Mouse (Mus musculus) stomach, embryonic 14.5 days (tissue): ENCODE measurements at regions not wholly inside any gene's neighbourhood (a gene's known extent, or its start where the extent isn't known, plus 50 kb on each side); places are given as distances from the start of the nearest gene placed in this dataset.

Source experiments
- ATAC-seq: fragments of 200-750 bp; cut with Nextera tagmentation; 2 replicates; pipeline ENCODE4 v1.8.0; 2017; ENCODE audit warnings: low read depth, moderate TSS enrichment; ENCODE audit not compliant: insufficient number of reproducible peaks, insufficient read depth, low FRiP score
- H3K27ac ChIP-seq: fragments of 300-500 bp; sonication (generic); 2 replicates; pipeline ENCODE4 v1.5.1; 2014; ENCODE audit warnings: mild to moderate bottlenecking, low read length, moderate library complexity, mixed read lengths
- H3K27me3 ChIP-seq: fragments of 300-500 bp; sonication (generic); 2 replicates; pipeline ENCODE4 v1.6.1; 2014; ENCODE audit warnings: low read length, control low read depth, mixed read lengths; ENCODE audit not compliant: control insufficient read depth, insufficient read depth
- H3K36me3 ChIP-seq: fragments of 300-500 bp; sonication (generic); 2 replicates; pipeline ENCODE4 v1.6.1; 2014; ENCODE audit warnings: mild to moderate bottlenecking, control low read depth, low read length, moderate library complexity, mixed read lengths; ENCODE audit not compliant: control insufficient read depth, insufficient read depth
- H3K4me1 ChIP-seq: fragments of 300-500 bp; sonication (generic); 2 replicates; pipeline ENCODE4 v1.6.1; 2014; ENCODE audit warnings: low read length, control low read depth, mixed read lengths; ENCODE audit not compliant: control insufficient read depth, insufficient read depth
- H3K4me2 ChIP-seq: fragments of 300-500 bp; sonication (generic); replicated peaks from 2 replicates; pipeline ENCODE4 v1.6.1; 2014; ENCODE audit warnings: low read depth, low read length, control low read depth
- H3K4me3 ChIP-seq: fragments of 300-500 bp; sonication (generic); 2 replicates; pipeline ENCODE4 v1.5.1; 2014; ENCODE audit warnings: low read depth, low read length, control low read depth
- H3K9ac ChIP-seq: fragments of 300-500 bp; sonication (generic); replicated peaks from 2 replicates; pipeline ENCODE4 v1.6.1; 2014; ENCODE audit warnings: low read depth, mild to moderate bottlenecking, control low read depth, low read length, moderate library complexity, mixed read lengths
- H3K9me3 ChIP-seq: fragments of 300-500 bp; sonication (generic); 2 replicates; pipeline ENCODE4 v1.6.1; 2016; ENCODE audit warnings: low read depth, low read length, control low read depth; ENCODE audit not compliant: control insufficient read depth
- WGBS: fragments of 180-500 bp; shearing (Covaris S2); extraction: QIAGEN DNeasy Blood & Tissue Kit; methylation state at CpG from one replicate; pipeline ENCODE4 v1.1.7; 2014; 5-methylcytosine and 5-hydroxymethylcytosine counted together

DNA sequence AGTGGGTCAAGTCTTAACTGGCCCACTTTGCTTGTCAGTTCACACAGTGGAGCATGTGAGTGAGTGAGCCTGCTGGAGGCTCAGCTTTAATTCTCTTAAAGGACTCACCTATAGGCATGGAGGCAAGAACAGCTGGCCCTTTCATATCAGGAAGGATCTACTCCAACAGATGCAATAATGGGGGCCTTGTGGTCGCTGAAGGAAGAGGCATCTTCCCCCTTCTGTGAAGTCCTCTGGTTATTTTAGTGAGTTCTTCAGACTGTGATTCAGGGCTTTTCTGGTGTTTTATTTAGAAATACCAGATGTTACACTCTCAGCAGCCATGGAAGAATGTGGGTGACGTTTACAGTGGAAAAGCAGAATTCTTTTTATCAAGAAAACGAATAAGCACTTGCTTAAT, 516.9 kb downstream of the Col12a1 start:
- 43% methylated on average over 3 of the region's 3 CpGs for WGBS
- no peaks in the 10 kb centered on the region for H3K9me3 ChIP-seq
- no peak overlapping the region for H3K4me2 ChIP-seq
- no peaks in the 10 kb centered on the region for H3K4me1 ChIP-seq
- H3K36me3 ChIP-seq = no peaks in the 10 kb centered on the region
- no peak overlapping the region for H3K27ac ChIP-seq
- no peak for ATAC-seq
- no peaks in the 10 kb centered on the region for H3K27me3 ChIP-seq
- H3K9ac ChIP-seq = no peak overlapping the region
- H3K4me3 ChIP-seq = no peak overlapping the region

DNA sequence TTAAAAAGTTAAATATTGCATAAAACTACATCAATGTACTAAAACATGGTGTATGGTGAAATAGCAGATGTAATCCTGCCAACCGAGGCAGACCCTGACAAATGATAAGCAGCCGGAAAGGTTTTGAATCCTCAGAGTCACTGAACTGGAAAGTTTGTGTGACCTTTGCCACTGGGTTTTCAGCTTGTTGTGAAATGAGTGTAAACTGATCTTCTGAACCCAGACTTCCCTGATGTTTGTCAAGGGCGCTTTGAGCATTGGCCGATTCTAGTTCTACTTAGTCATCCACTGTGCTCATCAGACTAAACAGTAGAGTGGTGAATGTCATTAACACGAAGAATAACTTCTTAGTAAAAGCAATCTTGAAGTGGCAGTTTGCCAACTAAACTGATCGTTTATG, 505.3 kb downstream of the Col12a1 start:
- peak; percentile 14; the same call in 1 of the 2 replicates for ATAC-seq
- Histone ChIP-seq H3K9me3 (no peaks in the 10 kb centered on the region; the same call in 1 of the 2 replicates), H3K27ac (no peak overlapping the region), H3K27me3 (no peaks in the 10 kb centered on the region), H3K36me3 (no peaks in the 10 kb centered on the region), H3K4me3 (no peak overlapping the region), H3K4me1 (no peaks in the 10 kb centered on the region), H3K4me2 (no peak overlapping the region), H3K9ac (no peak overlapping the region)
- WGBS = 30% methylated on average over 6 of the region's 6 CpGs

DNA sequence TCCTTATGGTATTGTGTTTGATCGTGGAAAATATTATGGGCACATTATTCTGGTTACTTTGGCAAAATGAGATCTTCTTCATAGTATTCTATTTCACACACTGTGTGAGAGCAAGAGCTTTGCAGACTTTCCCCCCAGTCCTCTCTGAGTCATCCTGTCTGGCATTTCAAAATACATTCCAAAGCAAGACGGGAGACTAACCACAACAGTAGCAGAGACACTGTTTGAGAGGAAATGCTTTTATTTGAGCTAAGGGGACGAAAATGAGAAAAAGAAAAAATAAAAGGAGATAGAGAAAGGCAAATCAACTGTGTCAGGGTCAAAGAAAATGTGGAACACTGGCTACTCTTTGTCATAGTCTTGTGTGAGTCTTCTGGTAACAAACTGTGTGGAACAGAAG, 502.6 kb downstream of the Col12a1 start:
- H3K9me3 ChIP-seq = no peaks in the 10 kb centered on the region; the same call in 1 of the 2 replicates
- no peaks in the 10 kb centered on the region for H3K27me3 ChIP-seq
- H3K4me1 ChIP-seq = no peaks in the 10 kb centered on the region
- no peak overlapping the region for H3K4me3 ChIP-seq
- no peak overlapping the region for H3K27ac ChIP-seq
- no peaks in the 10 kb centered on the region for H3K36me3 ChIP-seq
- no peak overlapping the region for H3K4me2 ChIP-seq
- no peak overlapping the region for H3K9ac ChIP-seq
- WGBS = 44% methylated on average over 3 of the region's 3 CpGs
- ATAC-seq = no peak

DNA sequence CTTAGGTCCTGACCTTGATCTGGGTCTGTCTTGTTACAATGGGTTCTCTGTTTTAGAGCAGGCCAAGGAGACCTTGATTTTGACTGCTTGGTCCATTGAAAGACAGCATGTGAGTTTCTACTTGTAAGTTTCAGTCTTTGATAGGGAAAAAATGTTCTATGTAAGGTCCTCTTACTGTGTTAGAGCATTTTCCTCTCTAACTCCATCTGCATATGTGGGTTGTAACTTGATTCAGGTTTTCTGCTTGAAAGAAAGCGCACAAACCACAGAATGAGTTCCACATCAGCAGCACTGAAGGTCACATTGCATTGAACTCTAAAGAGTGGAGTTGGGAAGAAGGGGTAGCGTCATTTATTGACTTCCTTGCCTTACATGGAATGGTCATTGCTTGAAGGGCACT, 502.2 kb downstream of the Col12a1 start:
- no peaks in the 10 kb centered on the region for H3K4me1 ChIP-seq
- no peaks in the 10 kb centered on the region for H3K27me3 ChIP-seq
- no peak overlapping the region for H3K4me3 ChIP-seq
- H3K4me2 ChIP-seq = no peak overlapping the region
- no peak for ATAC-seq
- H3K9me3 ChIP-seq = no peaks in the 10 kb centered on the region; the same call in 1 of the 2 replicates
- WGBS = 97% methylated on average over 2 of the region's 2 CpGs
- H3K36me3 ChIP-seq = no peaks in the 10 kb centered on the region
- H3K9ac ChIP-seq = no peak overlapping the region
- H3K27ac ChIP-seq = no peak overlapping the region

DNA sequence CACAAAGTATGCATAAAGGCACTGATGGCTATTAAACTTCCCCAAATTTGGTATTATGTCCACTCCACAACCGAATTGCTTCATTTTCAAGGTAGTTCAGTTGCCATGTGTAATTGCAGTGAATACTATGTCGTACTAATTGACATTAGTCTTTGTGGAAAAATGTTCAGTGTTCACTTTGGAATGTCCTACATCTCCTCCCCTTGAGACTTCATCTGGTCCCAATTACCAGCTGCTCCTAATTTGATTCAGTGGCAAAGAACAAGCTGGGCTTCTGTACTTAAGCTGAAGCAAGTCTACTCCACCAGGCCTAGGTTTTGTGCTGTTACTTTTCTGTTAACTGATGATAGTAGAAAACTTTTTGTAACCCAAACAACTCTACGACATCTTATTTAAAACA, 485.6 kb downstream of the Col12a1 start:
- Histone ChIP-seq H3K27ac (no peak overlapping the region), H3K4me1 (no peaks in the 10 kb centered on the region), H3K4me2 (no peak overlapping the region), H3K4me3 (no peak overlapping the region), H3K27me3 (no peaks in the 10 kb centered on the region), H3K9ac (no peak overlapping the region), H3K36me3 (no peaks in the 10 kb centered on the region), H3K9me3 (no peaks in the 10 kb centered on the region)
- ATAC-seq = no peak
- WGBS = 74% methylated on average over 3 of the region's 3 CpGs

DNA sequence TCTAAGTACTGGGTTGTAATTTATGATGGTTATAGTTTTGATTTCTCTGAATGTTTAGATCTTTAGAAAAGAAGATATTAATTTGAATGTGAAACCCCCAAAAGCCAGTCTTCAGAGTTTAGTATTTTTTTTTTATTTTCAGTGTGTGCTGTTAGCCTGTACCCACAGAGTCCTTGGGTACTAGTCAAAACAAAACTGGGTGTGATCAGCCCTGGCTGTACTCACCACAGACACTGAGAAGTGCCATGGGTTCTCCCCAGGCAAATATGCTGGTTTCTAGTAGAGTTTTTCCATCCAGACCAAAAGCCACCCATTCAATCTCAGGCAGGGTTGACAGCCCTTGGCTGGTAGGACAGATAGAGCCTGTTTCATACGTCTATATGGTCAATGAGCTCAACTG, 484.9 kb downstream of the Col12a1 start:
- no peaks in the 10 kb centered on the region for H3K36me3 ChIP-seq
- no peaks in the 10 kb centered on the region for H3K9me3 ChIP-seq
- WGBS = 83% methylated on average over 1 of the region's 1 CpGs
- H3K4me1 ChIP-seq = no peaks in the 10 kb centered on the region
- no peak overlapping the region for H3K4me3 ChIP-seq
- no peaks in the 10 kb centered on the region for H3K27me3 ChIP-seq
- no peak for ATAC-seq
- H3K27ac ChIP-seq = no peak overlapping the region
- no peak overlapping the region for H3K4me2 ChIP-seq
- H3K9ac ChIP-seq = no peak overlapping the region

DNA sequence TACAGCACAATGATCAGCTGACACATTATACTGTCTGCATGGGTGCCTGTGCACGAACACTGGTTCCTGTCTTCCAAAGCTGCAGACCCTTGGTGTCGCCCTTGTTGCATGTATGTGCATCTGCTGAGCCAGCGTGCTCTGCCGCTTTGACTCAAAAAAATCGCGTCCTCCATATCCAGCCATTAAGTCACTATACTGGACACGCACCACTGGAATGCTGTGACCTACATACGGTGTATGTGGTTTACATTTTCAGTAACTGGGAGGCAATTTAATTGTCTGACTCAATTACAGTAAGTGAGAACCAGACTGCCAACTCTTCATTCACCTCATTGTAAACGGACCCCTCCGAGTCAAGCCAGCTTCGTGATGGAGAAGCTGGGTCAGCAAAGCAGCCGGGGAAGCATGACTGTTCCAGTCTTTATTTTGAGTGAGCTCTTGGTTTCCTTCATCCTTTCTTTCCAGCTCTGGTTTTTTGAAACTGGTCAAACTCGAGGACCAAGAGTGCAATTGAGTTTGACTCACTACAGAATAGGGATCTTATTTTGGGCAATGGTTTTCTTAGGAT, 448.9 kb downstream of the Col12a1 start:
- no peak overlapping the region for H3K27ac ChIP-seq
- H3K27me3 ChIP-seq = no peaks in the 10 kb centered on the region
- no peak overlapping the region for H3K9ac ChIP-seq
- no peak overlapping the region for H3K4me3 ChIP-seq
- no peak overlapping the region for H3K4me2 ChIP-seq
- no peaks in the 10 kb centered on the region for H3K9me3 ChIP-seq
- WGBS = 84% methylated on average over 13 of the region's 13 CpGs
- H3K36me3 ChIP-seq = no peaks in the 10 kb centered on the region
- H3K4me1 ChIP-seq = no peaks in the 10 kb centered on the region
- ATAC-seq = no peak

DNA sequence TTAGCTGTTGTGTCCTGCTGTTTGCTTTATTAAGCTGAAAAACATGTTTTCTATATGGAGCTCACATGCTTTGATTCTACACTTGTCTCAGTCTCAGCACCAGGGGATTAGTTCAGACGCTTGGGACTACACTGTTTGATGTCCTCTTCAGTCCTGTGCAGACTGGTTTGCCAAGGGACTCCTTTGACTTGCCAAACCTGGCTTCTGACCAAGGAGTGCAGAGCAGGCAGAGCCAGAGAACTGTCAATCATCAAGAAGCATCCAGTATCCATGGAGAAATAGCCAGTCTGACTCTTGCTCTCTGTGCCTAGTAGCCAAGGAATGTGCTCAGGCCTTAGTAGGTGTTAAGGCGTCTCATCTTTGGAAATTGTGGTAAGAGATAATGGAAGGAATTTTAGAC, 448.4 kb downstream of the Col12a1 start:
- Histone ChIP-seq H3K36me3 (no peaks in the 10 kb centered on the region), H3K4me2 (no peak overlapping the region), H3K9me3 (no peaks in the 10 kb centered on the region), H3K4me3 (no peak overlapping the region), H3K4me1 (no peaks in the 10 kb centered on the region), H3K9ac (no peak overlapping the region), H3K27ac (no peak overlapping the region), H3K27me3 (no peaks in the 10 kb centered on the region)
- no peak for ATAC-seq
- 69% methylated on average over 2 of the region's 2 CpGs for WGBS

DNA sequence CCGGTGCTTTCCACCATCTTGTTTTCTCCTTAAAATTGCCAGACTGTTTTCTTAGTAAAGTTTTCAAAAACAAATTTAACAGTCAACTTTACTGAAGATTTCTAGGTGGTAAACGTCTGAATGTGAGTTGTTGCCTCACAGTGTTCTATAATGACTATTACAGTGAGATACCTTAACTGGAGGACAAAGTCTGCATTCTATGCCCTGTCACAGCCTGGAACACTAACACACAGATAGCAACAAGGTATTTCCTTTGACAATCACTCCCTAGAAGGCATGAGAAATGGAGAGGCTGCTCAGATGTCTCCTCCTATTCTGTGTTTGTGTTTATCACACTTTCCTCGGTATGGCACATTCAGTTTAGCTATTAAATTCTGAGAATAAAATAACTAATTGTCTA, 430.8 kb downstream of the Col12a1 start:
- no peak overlapping the region for H3K27ac ChIP-seq
- H3K9ac ChIP-seq = no peak overlapping the region
- H3K27me3 ChIP-seq = no peaks in the 10 kb centered on the region
- no peak overlapping the region for H3K4me2 ChIP-seq
- no peak overlapping the region for H3K4me3 ChIP-seq
- H3K36me3 ChIP-seq = no peaks in the 10 kb centered on the region
- no peaks in the 10 kb centered on the region for H3K9me3 ChIP-seq
- H3K4me1 ChIP-seq = no peaks in the 10 kb centered on the region
- WGBS = 87% methylated on average over 3 of the region's 3 CpGs
- ATAC-seq = no peak
